Mouse (Mus musculus) liver, adult 2 months (tissue): ENCODE measurements around the gene Olfr704. TPM values are rescaled to one million over a fixed set of nuclear protein-coding genes. Genes with fewer than 3 reads are reported as not detected.
"Not testable (repeated sequence)": the region's sequence is repeated elsewhere in the genome, so short reads cannot be mapped to it uniquely, and the experiment has no call there.

Experiments used
- DNase-seq: peaks from one replicate; pipeline ENCODE4 v3.0.0-alpha.2; 2011; ENCODE audit warnings: low read depth, low spot score; ENCODE audit errors: extremely low read depth
- H3K27ac ChIP-seq: fragments of 200-500 bp; replicated peaks from 2 replicates; pipeline ENCODE4 v1.5.1; 2012; ENCODE audit warnings: low read depth, mild to moderate bottlenecking, control low read depth, inconsistent platforms, low read length; ENCODE audit not compliant: insufficient read depth
- H3K27me3 ChIP-seq: fragments of 200-500 bp; 2 replicates; pipeline ENCODE4 v1.6.1; 2012; ENCODE audit warnings: mild to moderate bottlenecking, moderate library complexity, low read length, inconsistent platforms; ENCODE audit not compliant: control insufficient read depth, insufficient read depth
- H3K36me3 ChIP-seq: fragments of 200-500 bp; 2 replicates; pipeline ENCODE4 v1.6.1; 2012; ENCODE audit warnings: low read length, inconsistent platforms; ENCODE audit not compliant: control insufficient read depth, insufficient read depth
- H3K4me1 ChIP-seq: fragments of 200-500 bp; 2 replicates; pipeline ENCODE4 v1.6.1; 2011; ENCODE audit warnings: low read length; ENCODE audit not compliant: control insufficient read depth, insufficient read depth
- H3K4me3 ChIP-seq: fragments of 200-500 bp; 2 replicates; pipeline ENCODE4 v1.5.1; 2011; ENCODE audit warnings: low read depth, mild to moderate bottlenecking, control low read depth, low read length, moderate library complexity; ENCODE audit not compliant: insufficient read depth
- H3K79me2 ChIP-seq: fragments of 200-500 bp; 2 replicates; pipeline ENCODE4 v1.6.1; 2012; ENCODE audit warnings: inconsistent platforms, mild to moderate bottlenecking, low read length, moderate library complexity; ENCODE audit not compliant: control insufficient read depth, insufficient read depth
- H3K9ac ChIP-seq: fragments of 200-500 bp; 2 replicates; pipeline ENCODE4 v1.6.1; 2012; ENCODE audit warnings: low read depth, mild to moderate bottlenecking, control low read depth, inconsistent platforms, low read length
- CTCF ChIP-seq: fragments of 200-500 bp; IDR thresholded peaks from 2 replicates; pipeline ENCODE4 v1.5.1; 2011; ENCODE audit warnings: low read depth, low read length, control low read depth
- POLR2A ChIP-seq: fragments of 200-500 bp; IDR thresholded peaks from 2 replicates; pipeline ENCODE4 v1.6.1; 2011; ENCODE audit warnings: low read length, control low read depth; ENCODE audit not compliant: insufficient read depth; ENCODE audit errors: extremely low read depth
- WGBS: fragments of 180-500 bp; shearing (Covaris S2); methylation state at CpG from one replicate; pipeline ENCODE4 v1.1.7; 2018; 5-methylcytosine and 5-hydroxymethylcytosine counted together
- polyA plus RNA-seq: library from polyadenylated mRNA; depleted of rRNA; stranded (reverse); fragments of >200 nt; gene quantifications from 2 replicates; pipeline ENCODE4 v1.2.3, GENCODE M21; 2012; rRNA removed
- total RNA-seq: library from RNA; depleted of rRNA; stranded (reverse); fragments of >200 nt; gene quantifications from 2 replicates; pipeline ENCODE4 v1.2.3, GENCODE M21; 2014; rRNA removed

Olfr704 gene
- total and polyA plus RNA-seq, 2 experiments = not detected

GRCm38 (mm10) chr7:106876791-106877190, 13.8 kb downstream of the Olfr704 start, which contains the start of gene Olfr705:
Gene Olfr705 (minus strand): TSS chr7:106876891.
- H3K27ac ChIP-seq = no peak within 1 kb of the TSS
- no peaks in the 10 kb centered on the region for H3K79me2 ChIP-seq
- DNase-seq = no peak
- H3K9ac ChIP-seq = no peak within 1 kb of the TSS
- H3K4me3 ChIP-seq = no peak within 1 kb of the TSS
- no peak for TF ChIP-seq CTCF
- no peak for TF ChIP-seq POLR2A
- no peaks in the 10 kb centered on the region for H3K4me1 ChIP-seq
- 78% methylated on average over 3 of the region's 3 CpGs for WGBS
- H3K27me3 ChIP-seq = no peaks in the 10 kb centered on the region
- H3K36me3 ChIP-seq = no peaks in the 10 kb centered on the region

GRCm38 (mm10) chr7:106888062-106888461, 25.1 kb downstream of the Olfr704 start, which contains the start of gene Olfr706:
Gene Olfr706 (minus strand): TSS chr7:106888162.
- Histone ChIP-seq H3K4me3 (no peak within 1 kb of the TSS), H3K36me3 (no peaks in the 10 kb centered on the region), H3K9ac (no peak within 1 kb of the TSS), H3K27ac (no peak within 1 kb of the TSS), H3K79me2 (no peaks in the 10 kb centered on the region), H3K4me1 (no peaks in the 10 kb centered on the region), H3K27me3 (no peaks in the 10 kb centered on the region)
- DNase-seq = no peak
- 56% methylated on average over 2 of the region's 2 CpGs for WGBS
- no peak for TF ChIP-seq CTCF
- no peak for TF ChIP-seq POLR2A

DNA sequence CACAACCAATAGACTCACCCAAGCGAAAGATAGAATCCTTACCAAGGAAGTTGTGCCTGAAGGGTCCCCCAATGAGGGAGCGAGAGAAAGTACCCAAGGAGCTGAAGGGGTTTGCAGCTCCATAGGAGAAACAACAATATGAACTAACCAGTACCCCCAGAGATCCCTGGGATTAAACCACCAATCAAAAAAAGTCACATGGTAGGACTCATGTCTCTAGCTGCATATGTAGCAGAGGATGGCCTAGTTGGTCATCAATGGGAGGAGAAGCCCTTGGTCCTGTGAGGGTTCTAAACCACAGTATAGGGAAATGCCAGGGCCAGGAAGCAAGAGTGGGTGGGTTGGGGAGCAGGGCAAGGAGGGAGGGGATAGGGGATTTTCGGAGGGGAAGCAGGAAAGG, 38.2 kb downstream of the Olfr704 start, which contains the start of gene Olfr707:
TSS of gene Olfr707 (minus strand) at position 101 of the 400 bp plus-strand sequence.
- H3K79me2 ChIP-seq, H3K36me3 ChIP-seq, H3K27ac ChIP-seq, H3K4me3 ChIP-seq, DNase-seq, H3K4me1 ChIP-seq, H3K27me3 ChIP-seq, H3K9ac ChIP-seq: not testable (repeated sequence)
- 85% methylated on average over 3 of the region's 3 CpGs for WGBS

DNA sequence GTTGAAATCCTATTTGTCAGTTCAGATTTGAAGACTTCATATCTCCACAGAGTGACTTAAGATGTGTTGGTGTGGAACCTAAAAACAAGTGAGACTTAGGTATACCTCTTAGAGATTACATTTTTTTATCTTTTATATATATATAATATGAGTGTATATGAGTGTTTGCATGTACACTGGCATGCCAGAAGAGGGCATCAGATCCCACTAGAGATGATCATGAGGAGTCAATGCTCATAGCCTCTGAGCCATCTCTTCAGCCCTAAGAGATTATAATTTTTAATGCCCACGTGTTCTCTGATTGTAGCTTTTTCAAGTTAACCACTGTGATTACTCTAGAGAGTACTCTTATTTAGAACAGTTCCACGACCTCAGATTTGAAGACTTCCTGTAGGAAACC, 44.7 kb downstream of the Olfr704 start, which contains the start of gene Olfr1532-ps1:
TSS of gene Olfr1532-ps1 (plus strand) at position 326 of the 400 bp plus-strand sequence.
- Histone ChIP-seq H3K36me3 (no peaks in the 10 kb centered on the region), H3K4me3 (no peak within 1 kb of the TSS), H3K9ac (no peak within 1 kb of the TSS), H3K27me3 (no peaks in the 10 kb centered on the region), H3K79me2 (no peaks in the 10 kb centered on the region), H3K27ac (no peak within 1 kb of the TSS), H3K4me1 (no peaks in the 10 kb centered on the region)
- TF ChIP-seq POLR2A (no peak), CTCF (no peak)
- no peak for DNase-seq
- 45% methylated on average over 2 of the region's 2 CpGs for WGBS

Other genes with a start within 250 kb of the Olfr704 start
- not detected in 2 replicates for gene Olfr693, start 182.6 kb upstream of the Olfr704 start, total RNA-seq
- not detected in 2 replicates for gene Olfr693, start 182.6 kb upstream of the Olfr704 start, polyA plus RNA-seq
- gene Olfr694, start 171.4 kb upstream of the Olfr704 start, total RNA-seq = not detected in 2 replicates
- not detected in 2 replicates for gene Olfr694, start 171.4 kb upstream of the Olfr704 start, polyA plus RNA-seq
- not detected in 2 replicates for gene Olfr695, start 146.8 kb upstream of the Olfr704 start, total RNA-seq
- gene Olfr695, start 146.8 kb upstream of the Olfr704 start, polyA plus RNA-seq = not detected in 2 replicates
- not detected in 2 replicates for gene Olfr697, start 120.7 kb upstream of the Olfr704 start, total RNA-seq
- not detected in 2 replicates for gene Olfr697, start 120.7 kb upstream of the Olfr704 start, polyA plus RNA-seq
- not detected in 2 replicates for gene Olfr698, start 107.8 kb upstream of the Olfr704 start, total RNA-seq
- gene Olfr698, start 107.8 kb upstream of the Olfr704 start, polyA plus RNA-seq = not detected in 2 replicates
- not detected in 2 replicates for gene Olfr699, start 70.0 kb upstream of the Olfr704 start, total RNA-seq
- gene Olfr699, start 70.0 kb upstream of the Olfr704 start, polyA plus RNA-seq = not detected in 2 replicates
- gene Olfr700, start 54.4 kb upstream of the Olfr704 start, total RNA-seq = not detected in 2 replicates
- not detected in 2 replicates for gene Olfr700, start 54.4 kb upstream of the Olfr704 start, polyA plus RNA-seq
- not detected in 2 replicates for gene Olfr701, start 49.1 kb upstream of the Olfr704 start, total RNA-seq
- not detected in 2 replicates for gene Olfr701, start 49.1 kb upstream of the Olfr704 start, polyA plus RNA-seq
- gene Olfr702, start 29.3 kb upstream of the Olfr704 start, total RNA-seq = not detected in 2 replicates
- not detected in 2 replicates for gene Olfr702, start 29.3 kb upstream of the Olfr704 start, polyA plus RNA-seq
- not detected in 2 replicates for gene Olfr703, start 19.8 kb upstream of the Olfr704 start, total RNA-seq
- not detected in 2 replicates for gene Olfr703, start 19.8 kb upstream of the Olfr704 start, polyA plus RNA-seq
- not detected in 2 replicates for gene Olfr705, start 13.7 kb downstream of the Olfr704 start, total RNA-seq
- not detected in 2 replicates for gene Olfr705, start 13.7 kb downstream of the Olfr704 start, polyA plus RNA-seq
- gene Olfr706, start 25.0 kb downstream of the Olfr704 start, total RNA-seq = not detected in 2 replicates
- not detected in 2 replicates for gene Olfr706, start 25.0 kb downstream of the Olfr704 start, polyA plus RNA-seq
- gene Olfr707, start 38.1 kb downstream of the Olfr704 start, total RNA-seq = not detected in 2 replicates
- gene Olfr707, start 38.1 kb downstream of the Olfr704 start, polyA plus RNA-seq = not detected in 2 replicates
- gene Olfr1532-ps1, start 44.8 kb downstream of the Olfr704 start, total RNA-seq = not detected in 2 replicates
- gene Olfr1532-ps1, start 44.8 kb downstream of the Olfr704 start, polyA plus RNA-seq = not detected in 2 replicates
- not detected in 2 replicates for gene Olfr709-ps1, start 69.0 kb downstream of the Olfr704 start, total RNA-seq
- not detected in 2 replicates for gene Olfr709-ps1, start 69.0 kb downstream of the Olfr704 start, polyA plus RNA-seq
- not detected in 2 replicates for gene Olfr710, start 85.1 kb downstream of the Olfr704 start, total RNA-seq
- not detected in 2 replicates for gene Olfr710, start 85.1 kb downstream of the Olfr704 start, polyA plus RNA-seq
- gene Olfr6, start 100.8 kb downstream of the Olfr704 start, total RNA-seq = not detected in 2 replicates
- not detected in 2 replicates for gene Olfr6, start 100.8 kb downstream of the Olfr704 start, polyA plus RNA-seq
- gene Olfr711, start 112.3 kb downstream of the Olfr704 start, total RNA-seq = not detected in 2 replicates
- gene Olfr711, start 112.3 kb downstream of the Olfr704 start, polyA plus RNA-seq = not detected in 2 replicates
- not detected in 2 replicates for gene Olfr2, start 142.9 kb downstream of the Olfr704 start, total RNA-seq
- gene Olfr2, start 142.9 kb downstream of the Olfr704 start, polyA plus RNA-seq = not detected in 2 replicates
- not detected in 2 replicates for gene Olfr713, start 168.0 kb downstream of the Olfr704 start, total RNA-seq
- gene Olfr713, start 168.0 kb downstream of the Olfr704 start, polyA plus RNA-seq = not detected in 2 replicates
- gene Olfr714, start 207.8 kb downstream of the Olfr704 start, total RNA-seq = not detected in 2 replicates
- gene Olfr714, start 207.8 kb downstream of the Olfr704 start, polyA plus RNA-seq = not detected in 2 replicates
- gene Olfr17, start 230.0 kb downstream of the Olfr704 start, total RNA-seq = not detected in 2 replicates
- not detected in 2 replicates for gene Olfr17, start 230.0 kb downstream of the Olfr704 start, polyA plus RNA-seq
- not detected in 2 replicates for gene Olfr715b, start 247.2 kb downstream of the Olfr704 start, total RNA-seq
- not detected in 2 replicates for gene Olfr715b, start 247.2 kb downstream of the Olfr704 start, polyA plus RNA-seq